Mouse (Mus musculus): ENCODE results near the gene Tmem179. TPM values are rescaled to one million over a fixed set of nuclear protein-coding genes. Genes with fewer than 3 reads are reported as not detected.
A peak's percentile ranks its signal among the peaks of the same experiment; 100 is the strongest.

Tmem179 gene
- total RNA-seq (2017) = not detected in 3 replicates

DNA sequence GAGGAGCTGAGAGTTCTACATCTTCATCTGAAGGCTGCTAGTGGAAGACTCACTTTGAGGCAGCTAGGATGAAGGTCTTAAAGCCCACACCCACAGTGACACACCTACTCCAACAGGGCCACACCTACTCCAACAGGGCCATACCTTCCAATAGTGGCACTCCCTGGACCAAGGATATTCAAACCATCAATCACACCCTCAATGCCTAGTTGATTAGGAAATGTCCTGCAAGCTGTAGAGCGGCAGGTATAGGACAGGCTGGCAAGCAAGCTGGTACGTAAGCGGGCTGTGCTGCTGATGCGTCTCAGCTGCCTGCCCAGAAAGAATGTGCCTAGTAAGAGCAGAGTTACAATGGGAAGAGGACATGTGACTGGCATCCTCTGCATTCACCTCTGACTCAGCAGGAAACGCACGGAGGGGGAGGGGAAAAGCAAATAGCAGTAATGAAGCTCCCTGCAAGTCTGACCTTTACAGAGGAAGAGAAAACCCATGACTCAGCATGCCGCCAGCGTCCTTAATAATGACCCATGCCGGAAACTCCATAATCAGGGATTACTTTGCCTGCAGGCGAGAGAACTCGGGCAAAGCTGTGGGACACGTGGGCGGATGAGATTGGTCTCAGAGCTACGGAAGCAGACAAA, at the start of gene Tmem179:
Tmem179 (minus strand) TSS at position 51 of the 641 bp plus-strand sequence.
- ATAC-seq (replicated peaks; ENCODE audit: insufficient number of reproducible peaks, low FRiP score, low TSS enrichment, poor library complexity, severe bottlenecking) = no peak

DNA sequence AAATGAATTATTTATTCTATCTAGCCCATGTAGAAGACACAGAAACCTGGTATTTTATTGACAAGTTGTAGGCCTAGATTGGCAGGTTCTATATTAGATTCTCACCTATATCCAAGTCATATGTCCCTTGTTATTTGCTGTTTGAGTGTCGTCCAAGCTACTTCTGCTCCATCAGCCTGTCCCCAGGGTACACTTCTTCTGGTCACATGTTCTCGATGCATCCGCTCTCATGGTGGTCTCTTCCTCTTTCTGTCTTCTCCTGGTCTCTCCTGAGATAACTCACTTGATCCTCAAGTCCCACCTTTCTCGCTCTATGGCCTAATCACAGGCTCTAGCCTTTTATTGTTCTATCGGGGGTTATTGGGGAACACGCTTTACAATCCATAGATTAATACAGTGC, 46.5 kb upstream of the Tmem179 start:
- no peak for ATAC-seq (replicated peaks; ENCODE audit: insufficient number of reproducible peaks, low FRiP score, low TSS enrichment, poor library complexity, severe bottlenecking)

- no peak for ATAC-seq (replicated peaks; ENCODE audit: insufficient number of reproducible peaks, low FRiP score, low TSS enrichment, poor library complexity, severe bottlenecking)
Observed at GRCm38 (mm10) chr12:112562462-112562861, 45.9 kb upstream of the Tmem179 start.

DNA sequence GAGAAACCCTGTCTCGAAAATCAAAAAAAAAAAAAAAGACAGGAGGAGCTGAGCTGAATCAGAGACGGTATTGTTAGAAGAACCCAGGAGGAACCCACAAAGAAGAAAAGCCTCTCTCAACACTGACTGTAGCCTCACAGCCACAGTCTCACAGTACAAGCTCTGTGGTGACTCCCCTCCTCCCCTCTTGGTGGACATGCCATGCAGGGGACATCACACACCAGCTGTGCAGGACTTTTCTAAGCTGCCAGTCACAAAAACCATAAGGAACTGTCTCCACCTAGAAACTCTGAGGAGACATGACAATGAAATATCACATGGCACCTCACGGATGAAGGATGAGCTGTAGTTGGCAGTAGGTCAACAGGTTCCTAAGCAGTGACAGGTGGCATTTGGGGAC, 44.6 kb upstream of the Tmem179 start:
- ATAC-seq (replicated peaks; ENCODE audit: insufficient number of reproducible peaks, low FRiP score, low TSS enrichment, poor library complexity, severe bottlenecking) = no peak

- no peak for ATAC-seq (replicated peaks; ENCODE audit: insufficient number of reproducible peaks, low FRiP score, low TSS enrichment, poor library complexity, severe bottlenecking)
Observed at GRCm38 (mm10) chr12:112560176-112560797, 43.7 kb upstream of the Tmem179 start.

GRCm38 (mm10) chr12:112559671-112560070, 43.1 kb upstream of the Tmem179 start:
- no peak for ATAC-seq (replicated peaks; ENCODE audit: insufficient number of reproducible peaks, low FRiP score, low TSS enrichment, poor library complexity, severe bottlenecking)

DNA sequence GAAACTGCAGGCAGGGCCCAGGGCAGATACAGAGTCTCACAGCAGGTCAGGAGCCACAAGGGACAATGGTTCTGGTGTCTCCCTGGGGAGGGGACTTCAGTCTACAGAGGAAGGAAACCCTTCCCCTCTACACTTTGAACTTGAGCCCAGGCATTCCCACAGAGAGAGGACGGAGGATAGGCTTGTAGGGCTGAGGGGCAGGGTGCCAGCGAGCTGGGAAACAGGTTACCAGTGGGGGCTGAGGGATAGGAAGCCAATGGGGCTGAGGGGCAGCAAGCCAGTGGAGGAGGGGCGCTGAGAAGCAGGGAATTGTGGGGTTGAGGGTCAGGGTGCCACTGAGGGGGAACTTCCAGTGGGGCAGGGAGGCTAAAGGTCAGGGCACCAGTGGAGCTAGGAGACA, 42.7 kb upstream of the Tmem179 start:
- no peak for ATAC-seq (replicated peaks; ENCODE audit: insufficient number of reproducible peaks, low FRiP score, low TSS enrichment, poor library complexity, severe bottlenecking)

GRCm38 (mm10) chr12:112557219-112557618, 40.7 kb upstream of the Tmem179 start:
- no peak for ATAC-seq (replicated peaks; ENCODE audit: insufficient number of reproducible peaks, low FRiP score, low TSS enrichment, poor library complexity, severe bottlenecking)

- ATAC-seq (replicated peaks; ENCODE audit: insufficient number of reproducible peaks, low FRiP score, low TSS enrichment, poor library complexity, severe bottlenecking) = no peak
Observed at GRCm38 (mm10) chr12:112556531-112557060, 40.0 kb upstream of the Tmem179 start.

- no peak for ATAC-seq (replicated peaks; ENCODE audit: insufficient number of reproducible peaks, low FRiP score, low TSS enrichment, poor library complexity, severe bottlenecking)
Observed at GRCm38 (mm10) chr12:112554900-112555299, 38.4 kb upstream of the Tmem179 start.

DNA sequence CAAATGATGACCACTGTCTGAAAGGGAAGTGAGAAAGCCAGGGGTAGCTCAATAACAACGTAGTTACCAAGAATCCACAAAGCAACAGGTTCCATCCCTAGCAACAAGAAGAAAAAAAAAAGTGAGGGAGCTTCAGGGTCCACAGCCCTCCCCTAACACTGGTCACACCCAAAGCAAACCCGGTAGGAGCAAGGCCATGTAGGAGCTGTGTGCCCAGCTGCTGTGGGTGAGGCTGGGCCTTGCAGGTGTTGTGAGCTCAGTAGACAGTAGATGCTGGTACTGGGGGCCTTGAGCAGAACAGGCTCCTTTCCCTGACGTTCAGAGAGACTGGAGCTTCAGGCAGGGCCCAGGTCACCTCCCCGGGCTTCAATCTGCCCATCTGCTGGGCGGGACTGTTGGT, 36.0 kb upstream of the Tmem179 start:
- ATAC-seq (replicated peaks; ENCODE audit: insufficient number of reproducible peaks, low FRiP score, low TSS enrichment, poor library complexity, severe bottlenecking) = no peak

DNA sequence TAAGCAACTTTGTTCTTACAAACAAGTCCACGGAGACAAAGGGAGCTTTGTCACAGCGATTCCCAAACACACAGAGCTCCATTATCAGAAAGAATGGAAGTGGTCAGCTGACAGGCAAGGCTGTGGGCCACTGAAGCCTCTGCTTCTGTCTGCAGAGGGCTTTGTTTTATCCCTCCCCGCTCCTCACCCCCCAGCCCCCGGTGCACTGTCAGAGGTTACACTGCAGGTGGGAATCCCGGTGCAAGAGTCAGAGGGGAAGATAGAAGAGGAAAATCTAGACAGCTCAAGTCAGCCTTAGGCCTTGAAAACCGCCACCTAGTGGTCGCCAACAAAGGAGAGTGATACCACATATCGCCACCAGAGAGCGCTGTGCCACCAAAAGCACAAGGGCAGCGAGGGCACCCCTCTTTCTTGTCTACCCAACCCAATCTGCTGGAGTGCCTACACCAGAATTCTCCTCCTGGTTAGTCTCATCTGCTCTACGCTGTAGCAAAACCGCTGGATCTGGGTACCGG, 35.4 kb upstream of the Tmem179 start:
- ATAC-seq (replicated peaks; ENCODE audit: insufficient number of reproducible peaks, low FRiP score, low TSS enrichment, poor library complexity, severe bottlenecking) = peak; percentile 91

- no peak for ATAC-seq (replicated peaks; ENCODE audit: insufficient number of reproducible peaks, low FRiP score, low TSS enrichment, poor library complexity, severe bottlenecking)
Observed at GRCm38 (mm10) chr12:112549287-112549686, 32.7 kb upstream of the Tmem179 start.

- no peak for ATAC-seq (replicated peaks; ENCODE audit: insufficient number of reproducible peaks, low FRiP score, low TSS enrichment, poor library complexity, severe bottlenecking)
Observed at GRCm38 (mm10) chr12:112546110-112546509, 29.6 kb upstream of the Tmem179 start.

GRCm38 (mm10) chr12:112544946-112545701, 28.6 kb upstream of the Tmem179 start:
- no peak for ATAC-seq (replicated peaks; ENCODE audit: insufficient number of reproducible peaks, low FRiP score, low TSS enrichment, poor library complexity, severe bottlenecking)

DNA sequence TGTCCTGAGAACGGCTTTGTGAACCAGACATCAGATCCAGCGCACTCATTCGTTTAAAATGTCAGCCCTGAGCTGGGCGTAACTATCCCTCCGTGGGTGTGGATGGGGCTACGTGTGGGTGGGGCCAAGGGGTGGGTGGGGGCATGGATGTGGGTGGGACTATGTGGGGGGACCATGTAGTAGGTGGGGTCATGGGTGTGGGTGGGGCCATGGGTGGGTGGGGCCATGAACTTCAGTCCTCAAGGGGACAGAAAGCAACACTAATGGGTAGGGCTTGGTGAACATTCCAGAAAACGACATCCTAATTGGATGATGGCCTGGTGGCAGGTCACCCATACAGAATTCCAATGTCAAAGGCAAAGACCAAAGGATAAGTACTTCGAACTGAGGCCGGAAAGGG, 27.4 kb upstream of the Tmem179 start:
- ATAC-seq (replicated peaks; ENCODE audit: insufficient number of reproducible peaks, low FRiP score, low TSS enrichment, poor library complexity, severe bottlenecking) = no peak

DNA sequence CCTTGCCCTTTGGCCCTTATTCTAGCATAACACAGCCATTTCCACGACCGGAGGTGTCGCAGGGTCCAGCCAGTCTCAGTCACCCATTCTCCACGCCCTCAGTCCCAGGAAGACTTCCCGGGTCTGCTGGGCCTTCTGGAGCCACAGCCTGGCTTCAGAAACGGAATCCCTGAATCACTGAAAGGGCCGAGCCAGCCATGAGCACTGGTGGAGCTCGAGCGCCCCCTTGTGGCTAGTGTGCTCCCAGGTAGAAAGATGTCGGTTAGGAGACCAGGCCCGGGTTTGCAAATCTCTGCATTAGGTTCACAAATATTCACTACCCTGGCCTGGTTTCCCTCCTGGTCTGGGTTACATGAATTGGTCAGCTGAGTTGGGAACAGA, 26.4 kb upstream of the Tmem179 start:
- ATAC-seq (replicated peaks; ENCODE audit: insufficient number of reproducible peaks, low FRiP score, low TSS enrichment, poor library complexity, severe bottlenecking) = peak; percentile 53

DNA sequence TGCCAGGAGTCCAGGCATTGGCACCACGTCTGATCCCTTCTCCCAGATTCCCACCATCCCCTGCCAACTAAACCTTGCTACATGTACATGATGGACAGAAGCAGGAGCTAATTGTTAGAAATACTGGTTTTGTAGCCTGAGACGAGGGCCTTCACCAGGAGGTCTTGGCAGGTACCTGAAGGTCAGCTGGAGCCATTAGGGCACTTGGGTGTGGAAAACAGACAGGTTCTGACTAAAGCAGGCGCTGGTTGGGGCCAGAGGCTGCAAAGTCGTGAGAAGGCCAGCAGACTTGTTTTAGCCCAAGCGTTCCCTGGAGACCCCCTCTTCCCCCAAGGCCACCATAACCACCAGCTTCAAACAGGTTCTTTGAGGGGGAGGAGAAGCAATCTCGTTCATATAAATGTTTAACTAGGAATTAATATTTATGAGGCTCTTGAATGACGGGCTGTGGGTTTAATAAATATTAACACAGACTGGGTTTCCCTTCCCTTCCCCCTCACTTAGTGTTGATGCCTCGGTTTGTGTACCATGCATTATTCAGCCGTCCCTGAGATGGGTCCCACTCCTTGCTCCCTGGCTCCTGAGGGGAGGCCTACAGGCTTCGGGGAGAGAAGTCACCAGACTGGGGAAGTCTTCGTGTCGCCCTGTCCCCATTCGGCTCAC, 25.8 kb upstream of the Tmem179 start:
- no peak for ATAC-seq (replicated peaks; ENCODE audit: insufficient number of reproducible peaks, low FRiP score, low TSS enrichment, poor library complexity, severe bottlenecking)

- no peak for ATAC-seq (replicated peaks; ENCODE audit: insufficient number of reproducible peaks, low FRiP score, low TSS enrichment, poor library complexity, severe bottlenecking)
Observed at GRCm38 (mm10) chr12:112541483-112542091, 25.0 kb upstream of the Tmem179 start.

All from monocyte, adult 5-6 weeks (primary cell).